Mouse (Mus musculus): ENCODE measurements around the gene Ppp1r3e. TPM values are rescaled to one million over a fixed set of nuclear protein-coding genes. Genes with fewer than 3 reads are reported as not detected.

The Ppp1r3e gene
- 2.3 and 3.4 TPM in 2 replicates for polyA plus RNA-seq (2015; fragmentation: Nextera tagmentation; extraction: Ambion mirVana)

DNA sequence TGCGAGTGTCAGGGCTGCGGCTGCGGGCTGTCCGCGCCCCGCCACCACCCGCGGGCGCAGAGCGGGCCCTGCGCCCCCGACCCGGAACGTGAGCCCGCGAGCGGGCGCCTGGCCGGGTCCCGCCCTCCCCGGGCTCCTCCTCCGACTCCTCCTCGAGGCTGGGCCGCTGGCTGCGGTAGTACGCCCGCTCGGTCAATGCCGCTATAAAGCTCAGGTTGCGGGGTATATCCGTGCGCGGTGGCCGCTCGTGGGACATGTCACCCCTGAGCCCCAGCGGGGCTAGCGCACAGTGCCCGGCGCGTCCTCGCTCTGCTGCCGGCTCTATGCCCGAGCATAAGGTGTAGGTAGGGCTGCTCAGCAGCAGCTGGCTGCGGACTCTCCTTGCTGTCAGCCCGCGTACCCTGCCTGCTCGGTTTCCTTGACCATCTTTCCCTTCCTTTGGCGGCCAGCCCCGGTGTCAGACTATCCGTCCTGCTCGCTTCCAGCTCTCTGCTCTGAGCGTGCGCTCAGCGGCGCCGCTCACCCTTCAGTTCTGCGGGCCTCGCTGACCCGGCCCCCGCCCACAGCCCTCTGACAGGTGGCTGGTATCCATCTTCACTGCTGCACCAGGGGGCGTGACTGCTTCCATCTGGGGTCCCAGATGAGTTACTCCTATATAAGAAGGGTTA is at the start of gene Ppp1r3e:
Ppp1r3e (minus strand) TSS at position 503 of the 668 bp plus-strand sequence.
- Histone ChIP-seq H3K27ac (ENCODE audit: low read length) (peak within 1 kb of the TSS; percentile 96), H3K36me3 (ENCODE audit: control insufficient read depth, insufficient read depth, low read length) (no peaks in the 10 kb centered on the region), H3K9me3 (replicated peaks; ENCODE audit: control insufficient read depth, low read length, poor library complexity, severe bottlenecking) (no peaks in the 10 kb centered on the region), H3K9ac (ENCODE audit: low read depth, low read length) (peak within 1 kb of the TSS; percentile 98), H3K4me1 (ENCODE audit: control insufficient read depth, insufficient read depth, low read length) (peaks cover 16% of the 10 kb centered on the region), H3K4me2 (ENCODE audit: low read length) (peak within 1 kb of the TSS; percentile 80), H3K27me3 (ENCODE audit: control insufficient read depth, insufficient read depth, low read depth, low read length) (no peaks in the 10 kb centered on the region), H3K4me3 (ENCODE audit: low read depth, low read length) (peak within 1 kb of the TSS; percentile 77)
- WGBS: 0% methylated on average over 50 of the region's 61 CpGs
- peak; percentile 82 for ATAC-seq

DNA sequence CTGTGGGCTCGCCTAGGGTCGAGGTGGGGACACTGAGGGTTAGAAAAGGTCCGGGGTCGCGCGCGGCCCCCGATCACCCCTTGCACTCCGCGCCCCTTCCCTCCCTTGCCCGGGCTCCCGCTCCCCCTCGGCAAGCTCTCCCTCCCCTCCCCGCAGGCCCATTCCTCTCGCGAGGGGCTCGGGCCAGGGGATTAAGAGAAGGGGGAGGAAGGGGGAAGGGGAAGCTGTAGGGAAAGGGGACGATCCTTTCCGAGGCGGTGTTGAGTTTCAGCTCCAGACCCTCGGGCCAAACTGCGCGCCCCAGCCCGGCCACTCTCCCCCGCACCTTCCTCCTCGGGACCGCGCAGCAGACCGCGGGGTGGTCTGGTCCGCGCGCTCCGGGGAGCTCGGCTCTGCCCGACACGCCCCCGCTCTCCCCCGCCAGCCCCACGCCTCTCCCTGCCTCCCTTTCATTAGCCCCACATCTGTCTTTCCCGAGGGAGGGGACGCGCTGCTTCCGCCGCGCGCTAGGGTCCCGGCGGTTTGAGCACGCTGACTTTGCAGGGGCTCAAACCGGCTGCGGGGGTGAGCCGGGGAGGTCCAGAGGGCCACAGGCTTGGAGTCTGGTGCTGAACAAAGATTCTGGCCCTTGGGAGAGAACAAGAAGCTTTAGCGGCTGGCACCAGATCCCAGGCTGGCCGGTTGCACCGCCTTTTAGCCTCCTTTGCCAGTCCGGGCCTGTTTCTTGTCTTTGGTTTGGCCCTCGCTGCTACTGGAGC is 49.2 kb upstream of the Ppp1r3e start:
- Histone ChIP-seq H3K4me3 (ENCODE audit: low read depth, low read length) (peak overlapping the region; percentile 54), H3K27ac (ENCODE audit: low read length) (peak overlapping the region; percentile 87), H3K4me1 (ENCODE audit: control insufficient read depth, insufficient read depth, low read length) (peaks cover 26% of the 10 kb centered on the region), H3K9ac (ENCODE audit: low read depth, low read length) (peak overlapping the region; percentile 79), H3K4me2 (ENCODE audit: low read length) (peak overlapping the region; percentile 95), H3K27me3 (ENCODE audit: control insufficient read depth, insufficient read depth, low read depth, low read length) (no peaks in the 10 kb centered on the region), H3K9me3 (replicated peaks; ENCODE audit: control insufficient read depth, low read length, poor library complexity, severe bottlenecking) (no peaks in the 10 kb centered on the region), H3K36me3 (ENCODE audit: control insufficient read depth, insufficient read depth, low read length) (no peaks in the 10 kb centered on the region)
- peak; percentile 63 for ATAC-seq
- under 1% methylated on average over 34 of the region's 58 CpGs for WGBS

DNA sequence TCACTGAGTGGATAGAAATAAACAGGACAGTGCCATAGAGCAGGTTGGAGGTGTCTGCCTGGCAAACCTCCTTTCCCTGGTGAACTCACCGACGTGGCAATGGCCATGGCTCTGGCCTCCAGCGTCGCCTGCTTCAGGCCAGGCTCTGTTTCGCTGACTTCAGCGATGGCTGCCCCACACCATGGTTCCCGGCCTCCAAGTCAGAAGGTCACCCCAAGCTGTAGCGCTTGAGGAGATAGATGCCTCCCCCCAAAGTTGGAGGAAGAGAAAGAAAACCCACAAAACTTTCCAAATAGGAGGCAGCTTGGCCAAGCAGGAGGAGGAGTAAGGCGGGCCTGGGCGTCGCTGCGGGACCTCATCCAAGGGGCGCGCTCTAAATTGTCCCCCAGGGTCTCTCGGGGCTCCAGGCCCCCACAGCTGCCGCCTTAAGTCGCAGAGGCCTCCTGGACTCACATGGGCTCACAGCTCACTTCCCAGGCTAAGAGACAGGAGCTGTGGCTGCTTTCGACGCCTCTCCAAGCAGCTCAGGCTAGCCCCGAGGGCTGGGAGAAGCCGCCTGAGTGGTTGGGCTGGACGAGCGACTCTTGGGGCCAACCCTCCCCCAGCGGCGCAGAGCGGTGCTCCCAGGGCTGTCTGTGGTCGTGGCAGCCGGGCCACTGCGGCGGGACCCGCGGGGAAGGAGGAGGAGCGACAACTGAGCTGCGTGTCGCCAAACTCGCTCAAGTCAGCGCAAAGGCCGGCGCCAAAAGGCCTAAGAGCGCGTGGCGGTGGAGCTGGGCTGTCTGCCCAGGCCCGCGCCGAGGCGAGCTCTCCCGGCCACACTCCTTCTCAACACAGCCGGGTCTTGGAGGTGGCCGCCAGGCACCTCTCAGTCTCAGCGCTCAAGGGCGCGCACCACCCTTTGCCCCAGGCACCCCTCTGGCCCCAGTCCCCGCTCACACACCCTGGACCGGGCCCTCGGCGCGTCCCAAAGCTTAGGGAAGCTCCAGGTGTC is 48.3 kb upstream of the Ppp1r3e start, which contains the start of gene Efs:
Efs (minus strand) TSS at position 778 of the 994 bp plus-strand sequence.
- Histone ChIP-seq H3K9ac (ENCODE audit: low read depth, low read length) (peak within 1 kb of the TSS; percentile 79), H3K9me3 (replicated peaks; ENCODE audit: control insufficient read depth, low read length, poor library complexity, severe bottlenecking) (no peaks in the 10 kb centered on the region), H3K27ac (ENCODE audit: low read length) (peak within 1 kb of the TSS; percentile 87), H3K4me3 (ENCODE audit: low read depth, low read length) (peak within 1 kb of the TSS; percentile 54), H3K36me3 (ENCODE audit: control insufficient read depth, insufficient read depth, low read length) (peaks cover under 1% of the 10 kb centered on the region; the same call in 1 of the 2 replicates), H3K27me3 (ENCODE audit: control insufficient read depth, insufficient read depth, low read depth, low read length) (no peaks in the 10 kb centered on the region), H3K4me2 (ENCODE audit: low read length) (peak within 1 kb of the TSS; percentile 95), H3K4me1 (ENCODE audit: control insufficient read depth, insufficient read depth, low read length) (peaks cover 24% of the 10 kb centered on the region)
- WGBS: 2% methylated on average over 57 of the region's 57 CpGs
- peak; percentile 68 for ATAC-seq

DNA sequence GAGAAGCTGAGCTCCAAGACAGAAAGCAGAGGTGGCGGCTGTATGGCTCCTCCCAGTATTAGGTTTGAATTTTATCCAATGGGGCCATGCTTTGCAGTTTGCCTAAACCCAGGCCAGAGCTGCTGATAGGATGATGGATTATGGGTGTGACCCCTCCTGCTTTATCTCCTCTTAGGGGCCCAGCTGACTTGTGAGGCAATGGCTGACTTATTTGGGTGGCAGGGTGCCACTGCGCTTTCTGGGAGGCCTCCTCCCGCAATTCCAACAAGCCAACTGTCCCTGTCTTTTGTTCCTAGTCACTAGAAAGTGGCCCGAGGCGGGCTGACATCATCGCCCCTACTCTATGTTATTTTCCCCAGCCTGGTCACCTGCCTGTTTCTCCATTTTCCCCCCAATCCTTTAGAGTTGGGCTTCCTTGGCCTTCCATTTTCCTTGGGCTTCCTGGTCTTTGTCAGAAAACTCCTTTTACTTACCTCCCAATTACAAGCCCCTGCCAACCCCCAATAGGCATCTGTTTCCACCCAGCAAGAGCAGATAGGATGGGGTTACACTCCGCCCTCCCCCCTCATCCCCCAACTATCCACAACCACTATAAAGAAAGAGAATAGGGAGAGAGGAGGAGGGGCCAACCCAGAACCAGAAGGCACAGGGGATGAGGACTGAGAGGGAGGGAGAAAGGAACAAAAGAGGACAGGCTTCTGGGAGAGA is 47.4 kb upstream of the Ppp1r3e start:
- Histone ChIP-seq H3K27me3 (ENCODE audit: control insufficient read depth, insufficient read depth, low read depth, low read length) (no peaks in the 10 kb centered on the region), H3K9ac (ENCODE audit: low read depth, low read length) (peak overlapping the region; percentile 12; the same call in 1 of the 2 replicates), H3K4me3 (ENCODE audit: low read depth, low read length) (peak overlapping the region; percentile 54), H3K36me3 (ENCODE audit: control insufficient read depth, insufficient read depth, low read length) (peaks cover 5% of the 10 kb centered on the region), H3K9me3 (replicated peaks; ENCODE audit: control insufficient read depth, low read length, poor library complexity, severe bottlenecking) (no peaks in the 10 kb centered on the region), H3K4me2 (ENCODE audit: low read length) (peak overlapping the region; percentile 95), H3K4me1 (ENCODE audit: control insufficient read depth, insufficient read depth, low read length) (peaks cover 20% of the 10 kb centered on the region), H3K27ac (ENCODE audit: low read length) (peak overlapping the region; percentile 87)
- 18% methylated on average over 7 of the region's 7 CpGs for WGBS
- ATAC-seq: peak; percentile 47

DNA sequence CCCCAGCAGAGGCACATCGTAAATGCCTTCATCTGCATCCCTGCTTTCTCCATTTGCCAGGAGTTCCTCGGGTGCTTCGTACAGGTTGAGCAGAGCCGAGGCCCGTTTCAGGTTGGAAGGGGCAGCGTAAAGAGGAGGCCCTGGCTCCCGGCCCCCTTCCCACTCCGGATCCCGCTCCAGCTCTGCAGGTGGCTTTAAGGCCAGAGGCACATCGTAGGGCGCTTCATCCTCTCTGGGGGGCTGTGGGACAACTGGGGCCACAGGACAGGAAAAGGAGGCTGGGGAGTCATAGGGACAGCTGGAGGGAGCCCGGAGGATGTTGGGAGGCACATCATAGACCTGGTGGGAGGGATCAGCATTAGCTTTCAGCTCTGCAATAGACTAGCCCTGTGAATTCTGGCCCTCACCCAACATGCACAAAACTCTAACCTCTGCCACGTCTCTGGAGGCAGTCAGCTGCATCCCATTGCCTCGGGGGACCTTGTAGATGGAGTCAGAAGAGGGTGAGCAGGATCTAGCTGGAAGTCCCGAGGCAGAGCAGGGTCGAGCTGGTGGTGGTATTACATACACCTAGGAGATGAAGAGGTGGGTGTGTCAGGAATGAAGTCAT is 42.8 kb upstream of the Ppp1r3e start:
- Histone ChIP-seq H3K36me3 (ENCODE audit: control insufficient read depth, insufficient read depth, low read length) (peaks cover 5% of the 10 kb centered on the region), H3K9ac (ENCODE audit: low read depth, low read length) (no peak overlapping the region)
- no peak for ATAC-seq

DNA sequence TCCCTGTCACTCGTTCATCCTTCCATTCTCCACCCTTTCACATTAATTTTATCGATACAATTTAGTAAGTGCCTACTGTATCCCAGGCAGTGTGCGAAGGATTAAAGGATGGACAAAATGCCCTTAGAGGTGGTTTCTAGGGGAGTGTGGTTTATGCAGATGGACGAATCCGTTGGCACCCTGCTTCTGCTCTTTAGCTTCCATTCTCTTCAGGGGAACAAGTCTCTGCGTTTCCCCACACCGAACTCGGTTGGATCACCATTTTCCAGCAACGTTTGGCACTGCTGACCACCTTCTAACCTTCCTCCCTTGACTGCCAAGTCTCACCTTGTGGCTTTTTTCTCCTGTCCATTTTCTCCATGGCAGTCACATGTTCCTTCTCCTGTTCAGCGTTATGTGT is 36.0 kb upstream of the Ppp1r3e start:
- Histone ChIP-seq H3K36me3 (ENCODE audit: control insufficient read depth, insufficient read depth, low read length) (peaks cover 2% of the 10 kb centered on the region; the same call in 1 of the 2 replicates), H3K9me3 (replicated peaks; ENCODE audit: control insufficient read depth, low read length, poor library complexity, severe bottlenecking) (no peaks in the 10 kb centered on the region), H3K27me3 (ENCODE audit: control insufficient read depth, insufficient read depth, low read depth, low read length) (no peaks in the 10 kb centered on the region), H3K4me3 (ENCODE audit: low read depth, low read length) (peak overlapping the region; percentile 78), H3K27ac (ENCODE audit: low read length) (peak overlapping the region; percentile 93), H3K9ac (ENCODE audit: low read depth, low read length) (peak overlapping the region; percentile 98), H3K4me1 (ENCODE audit: control insufficient read depth, insufficient read depth, low read length) (peaks cover 20% of the 10 kb centered on the region), H3K4me2 (ENCODE audit: low read length) (peak overlapping the region; percentile 96)
- ATAC-seq: peak; percentile 15; the same call in 1 of the 2 replicates
- WGBS: 17% methylated on average over 10 of the region's 10 CpGs

More for the DNA sequence above, 42.8 kb upstream of the Ppp1r3e start:
- no peak overlapping the region for H3K27ac ChIP-seq (ENCODE audit: low read length)
- H3K27me3 ChIP-seq (ENCODE audit: control insufficient read depth, insufficient read depth, low read depth, low read length): no peaks in the 10 kb centered on the region
- WGBS: 96% methylated on average over 15 of the region's 16 CpGs
- H3K4me3 ChIP-seq (ENCODE audit: low read depth, low read length): no peak overlapping the region
- H3K4me2 ChIP-seq (ENCODE audit: low read length): no peak overlapping the region
- no peaks in the 10 kb centered on the region for H3K9me3 ChIP-seq (replicated peaks; ENCODE audit: control insufficient read depth, low read length, poor library complexity, severe bottlenecking)
- peaks cover 4% of the 10 kb centered on the region for H3K4me1 ChIP-seq (ENCODE audit: control insufficient read depth, insufficient read depth, low read length)

DNA sequence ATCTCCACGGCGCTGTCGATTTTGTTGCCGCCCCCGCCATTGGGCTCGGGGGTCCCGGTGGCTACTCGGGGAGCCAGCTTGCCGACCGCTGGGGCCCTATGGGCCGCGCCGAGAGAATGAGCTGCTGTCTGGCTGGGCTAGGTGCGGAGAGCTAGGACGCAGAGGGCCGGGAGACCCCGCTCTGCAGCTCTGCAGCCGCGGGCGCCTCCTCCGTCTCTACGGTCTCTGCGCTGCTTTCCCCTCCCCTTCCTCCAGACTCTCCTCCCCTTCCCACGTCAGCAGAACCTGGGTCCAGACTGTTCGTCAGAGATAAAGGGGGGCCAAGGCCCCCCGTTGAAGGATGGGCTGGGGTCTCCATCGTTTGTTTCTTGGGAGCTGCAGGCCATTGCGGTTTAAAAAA is 35.5 kb upstream of the Ppp1r3e start, which contains the start of gene Slc22a17:
Slc22a17 (minus strand) TSS at position 247 of the 400 bp plus-strand sequence.
- 0% methylated on average over 18 of the region's 28 CpGs for WGBS
- peaks cover 7% of the 10 kb centered on the region for H3K36me3 ChIP-seq (ENCODE audit: control insufficient read depth, insufficient read depth, low read length)

More for the DNA sequence above, 35.5 kb upstream of the Ppp1r3e start, which contains the start of gene Slc22a17:
- peak within 1 kb of the TSS; percentile 78 for H3K4me3 ChIP-seq (ENCODE audit: low read depth, low read length)
- peak within 1 kb of the TSS; percentile 96 for H3K4me2 ChIP-seq (ENCODE audit: low read length)
- H3K27me3 ChIP-seq (ENCODE audit: control insufficient read depth, insufficient read depth, low read depth, low read length): no peaks in the 10 kb centered on the region
- H3K9ac ChIP-seq (ENCODE audit: low read depth, low read length): peak within 1 kb of the TSS; percentile 98
- peak; percentile 97 for ATAC-seq
- H3K27ac ChIP-seq (ENCODE audit: low read length): peak within 1 kb of the TSS; percentile 93
- H3K4me1 ChIP-seq (ENCODE audit: control insufficient read depth, insufficient read depth, low read length): peaks cover 20% of the 10 kb centered on the region
- H3K9me3 ChIP-seq (replicated peaks; ENCODE audit: control insufficient read depth, low read length, poor library complexity, severe bottlenecking): no peaks in the 10 kb centered on the region

All from midbrain, embryonic 16.5 days (tissue).